Mouse (Mus musculus) brain, embryonic 18.5 days (tissue): ENCODE data around the gene Rragb.
"Not testable (repeated sequence)": the region's sequence is repeated elsewhere in the genome, so short reads cannot be mapped to it uniquely, and the experiment has no call there.

ENCODE experiments used
- DNase-seq: peaks from one replicate; pipeline ENCODE4 v3.0.0-alpha.2; 2012; ENCODE audit warnings: low read depth, low spot score

Rragb gene

DNA sequence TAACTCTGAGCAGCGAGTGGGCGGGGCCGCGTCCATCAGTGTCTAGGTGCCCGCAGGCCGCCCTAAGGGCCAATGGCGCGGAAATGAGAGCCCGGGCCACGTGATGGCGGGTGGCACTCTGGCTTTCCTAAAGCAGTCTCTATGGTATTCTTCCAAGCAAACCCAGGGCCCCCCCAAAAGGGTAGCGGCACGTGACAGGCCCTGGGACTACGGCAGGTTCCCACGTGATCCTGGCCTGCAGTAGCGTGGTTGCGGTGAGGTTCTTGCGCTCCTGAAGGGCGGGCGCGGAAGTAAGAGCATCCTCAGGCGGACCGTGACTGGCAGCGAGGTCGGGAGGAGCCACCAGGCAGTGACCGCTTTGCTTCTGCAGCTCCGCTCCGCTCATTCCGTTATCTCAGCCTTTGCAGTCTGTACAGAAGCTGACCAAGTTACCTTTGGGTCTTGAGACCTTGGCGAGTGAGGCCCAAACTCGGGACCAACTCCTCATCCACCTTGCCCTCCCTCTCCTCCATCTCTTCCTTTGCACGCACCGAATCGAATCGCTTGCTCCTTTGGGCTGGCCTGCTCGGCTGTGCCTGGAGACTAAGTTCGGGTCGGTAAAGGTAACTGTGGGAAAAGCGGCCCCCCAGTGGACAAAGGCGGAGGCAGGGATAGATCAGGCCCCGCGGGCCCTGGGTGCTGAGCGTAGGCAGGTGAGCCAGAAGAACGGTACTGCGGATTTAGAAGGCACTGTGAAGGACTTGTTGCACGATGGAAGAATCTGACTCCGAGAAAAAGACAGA is at the start of gene Rragb:
Rragb (plus strand) TSS at position 248 of the 782 bp plus-strand sequence.
- DNase-seq: peak; percentile 70

- DNase-seq: no peak
These were observed 21.3 kb upstream of the Rragb start, which contains the start of gene Foxr2 for GRCm38 (mm10) chrX:153118486-153118885. Gene Foxr2, plus strand, starts transcription at chrX:153118786.

DNA sequence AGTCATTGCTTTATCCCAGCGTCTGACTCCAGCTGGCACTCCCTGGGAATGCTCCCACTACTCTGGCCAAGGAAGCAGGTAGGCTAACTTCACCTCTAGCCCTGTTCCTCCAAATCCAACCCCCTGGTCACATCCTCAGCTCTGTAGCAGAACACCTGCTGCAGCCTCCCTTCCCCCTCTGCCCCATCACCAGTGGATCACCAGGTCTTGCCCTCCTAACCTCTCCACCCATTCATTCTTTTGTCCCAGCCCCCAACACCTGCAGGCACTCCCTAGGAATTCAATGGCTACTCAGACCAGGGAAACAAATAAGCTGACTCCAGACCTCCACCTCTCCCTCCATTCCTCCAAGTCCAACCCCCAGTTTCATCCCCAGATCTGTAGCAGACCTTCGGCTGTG is 20.8 kb upstream of the Rragb start:
- no peak for DNase-seq

- DNase-seq: no peak
These were observed 2.9 kb downstream of the Rragb start for GRCm38 (mm10) chrX:153142656-153143055.

GRCm38 (mm10) chrX:153151766-153152165 is 12.0 kb downstream of the Rragb start:
- DNase-seq: no peak

GRCm38 (mm10) chrX:153155322-153155721 is 15.5 kb downstream of the Rragb start:
- no peak for DNase-seq

GRCm38 (mm10) chrX:153174786-153175185 is 35.0 kb downstream of the Rragb start:
- no peak for DNase-seq

GRCm38 (mm10) chrX:153182221-153182620 is 42.4 kb downstream of the Rragb start:
- no peak for DNase-seq

DNA sequence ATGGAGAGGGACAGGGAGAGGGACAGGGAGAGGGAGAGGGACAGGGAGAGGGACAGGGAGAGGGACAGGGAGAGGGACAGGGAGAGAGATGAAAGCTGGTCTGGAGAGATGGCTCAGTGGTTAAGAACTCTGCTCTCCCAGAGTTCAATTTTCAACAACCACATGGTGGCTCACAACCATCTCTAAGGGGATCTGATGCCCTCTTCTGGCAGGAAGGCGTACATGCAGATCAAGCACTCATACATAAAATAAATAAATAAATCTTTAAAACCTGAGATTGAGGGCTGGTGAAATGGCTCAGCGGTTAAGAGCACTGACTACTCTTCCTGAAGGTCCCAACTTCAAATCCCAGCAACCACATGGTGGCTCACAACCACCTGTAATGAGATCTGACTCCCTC is 59.4 kb downstream of the Rragb start:
- not testable (repeated sequence) for DNase-seq

DNA sequence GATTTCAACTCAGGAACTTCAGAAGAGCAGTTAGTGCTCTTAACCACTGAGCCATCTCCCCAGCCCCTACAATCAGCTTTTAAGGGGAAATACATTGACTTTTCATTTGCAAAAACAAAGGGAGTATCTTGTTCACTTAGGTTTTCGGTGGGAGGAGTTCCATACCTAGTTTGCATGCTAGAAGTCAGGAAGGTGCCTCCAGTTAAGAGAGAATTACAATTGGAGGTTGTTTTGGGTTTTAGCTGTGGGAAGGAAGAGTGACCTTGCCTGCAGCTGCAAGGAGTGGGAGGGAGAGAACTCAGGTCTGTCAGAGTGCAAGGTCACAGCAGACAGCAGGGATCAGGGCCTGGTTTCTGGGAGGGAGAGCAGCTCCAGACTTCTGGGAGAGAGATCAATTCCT is 71.3 kb downstream of the Rragb start:
- no peak for DNase-seq
